Mouse (Mus musculus): ENCODE data around the gene Stim2. TPM values are rescaled to one million over a fixed set of nuclear protein-coding genes. Genes with fewer than 3 reads are reported as not detected.

The Stim2 gene
- polyA plus RNA-seq, 1 experiment from 2014 or later = 36.4 TPM

DNA sequence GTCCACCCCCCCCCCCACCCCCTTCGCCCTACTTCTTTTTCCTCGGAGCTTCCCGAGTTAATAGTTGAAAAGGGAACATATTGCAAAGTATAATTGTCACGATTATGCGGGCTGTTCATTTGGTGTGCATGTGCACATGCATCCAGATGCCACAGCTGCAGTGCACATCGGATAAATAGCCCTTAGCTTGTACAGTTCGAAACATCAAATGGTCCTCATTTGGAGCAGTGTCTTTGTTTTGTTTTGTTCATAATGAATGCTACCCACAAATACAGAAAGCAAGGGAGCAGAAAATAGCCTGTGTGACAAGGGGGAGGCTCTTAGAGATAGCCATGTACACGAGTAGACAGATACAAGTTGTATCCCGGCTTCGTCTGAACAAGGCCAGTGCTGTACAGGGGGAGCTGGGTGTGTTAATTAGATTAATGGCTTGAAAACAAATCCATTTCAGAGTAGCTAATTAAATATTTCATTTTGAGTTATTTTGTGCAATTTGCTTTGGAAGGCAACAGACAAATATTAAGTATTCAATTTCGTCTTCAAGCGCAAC, 157.0 kb downstream of the Stim2 start:
- H3K9ac ChIP-seq = peak overlapping the region; percentile 32
- peak; percentile 57 for DNase-seq (ENCODE audit: low spot score)

DNA sequence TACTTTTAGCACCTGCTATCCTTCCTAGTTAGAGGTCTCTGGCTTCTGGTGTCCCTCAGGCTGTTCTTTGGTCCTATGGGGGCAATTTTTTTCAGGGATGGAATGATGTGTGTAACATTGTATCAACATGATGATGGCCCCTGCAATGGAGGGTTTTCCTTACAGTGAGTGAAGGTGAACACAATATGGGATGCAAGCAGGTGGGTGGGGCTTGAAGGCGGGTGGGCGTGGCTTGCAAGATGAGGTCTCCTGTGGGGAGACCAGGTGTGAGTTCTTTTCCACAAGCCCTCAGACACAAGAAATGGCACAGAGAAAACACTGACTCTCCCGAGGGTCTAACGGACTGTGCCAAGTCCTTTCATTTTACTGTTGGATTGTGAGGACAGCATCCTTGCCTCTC, 157.6 kb downstream of the Stim2 start:
- Histone ChIP-seq H3K4me3 (replicated peaks; ENCODE audit: low read length) (no peak overlapping the region), H3K4me1 (replicated peaks; ENCODE audit: control insufficient read depth, insufficient read depth, low read length) (peaks cover 34% of the 10 kb centered on the region), H3K36me3 (replicated peaks; ENCODE audit: control insufficient read depth, insufficient read depth) (no peaks in the 10 kb centered on the region), H3K9me3 (ENCODE audit: control insufficient read depth, low read length) (no peaks in the 10 kb centered on the region), H3K9ac (no peak overlapping the region), H3K27me3 (ENCODE audit: control insufficient read depth, insufficient read depth, low read length) (no peaks in the 10 kb centered on the region), H3K4me2 (replicated peaks) (peak overlapping the region; percentile 48; the same call in 1 of the 2 replicates), H3K27ac (peak overlapping the region; percentile 62)
- ATAC-seq (ENCODE audit: low FRiP score) (no peak), DNase-seq (ENCODE audit: low spot score) (no peak)
- WGBS = 77% methylated on average over 4 of the region's 4 CpGs

More for the DNA sequence above, 157.0 kb downstream of the Stim2 start:
- Histone ChIP-seq H3K9me3 (ENCODE audit: control insufficient read depth, low read length) (no peaks in the 10 kb centered on the region), H3K4me2 (replicated peaks) (peak overlapping the region; percentile 48), H3K4me1 (replicated peaks; ENCODE audit: control insufficient read depth, insufficient read depth, low read length) (peaks cover 34% of the 10 kb centered on the region), H3K27me3 (ENCODE audit: control insufficient read depth, insufficient read depth, low read length) (no peaks in the 10 kb centered on the region), H3K36me3 (replicated peaks; ENCODE audit: control insufficient read depth, insufficient read depth) (no peaks in the 10 kb centered on the region), H3K4me3 (replicated peaks; ENCODE audit: low read length) (peak overlapping the region; percentile 24), H3K27ac (peak overlapping the region; percentile 62)
- ATAC-seq (ENCODE audit: low FRiP score) = peak; percentile 67
- 33% methylated on average over 12 of the region's 12 CpGs for WGBS

DNA sequence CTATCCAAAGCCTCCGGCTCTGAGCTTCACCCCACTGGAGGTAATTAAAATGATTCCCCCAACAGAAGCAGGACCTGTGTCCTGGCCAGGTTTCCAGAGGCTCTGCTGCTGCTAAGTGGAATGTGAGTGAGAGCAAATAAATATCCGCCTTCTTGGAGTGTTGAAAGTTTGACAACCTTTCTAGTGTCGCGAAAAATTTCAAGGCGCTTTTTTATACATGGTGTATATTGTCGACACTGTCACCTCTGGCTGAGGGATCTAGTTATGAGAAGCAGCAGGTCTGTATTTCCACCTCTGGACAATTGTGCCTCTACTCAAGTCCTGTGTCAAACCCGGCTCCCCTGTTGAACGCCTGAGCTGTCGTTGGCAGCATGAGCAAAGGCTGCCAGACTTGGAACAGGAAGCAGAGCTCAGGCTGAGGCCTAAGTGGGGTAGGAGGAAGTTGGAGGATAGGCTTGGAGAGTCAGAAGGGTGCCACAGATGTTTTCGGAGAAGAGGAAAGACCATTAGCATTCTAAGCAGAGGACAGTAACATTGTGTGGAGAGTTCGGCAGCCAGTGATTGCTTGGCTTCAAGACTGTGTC, 158.7 kb downstream of the Stim2 start:
- Histone ChIP-seq H3K27ac (no peak overlapping the region), H3K4me1 (replicated peaks; ENCODE audit: control insufficient read depth, insufficient read depth, low read length) (peaks cover 34% of the 10 kb centered on the region), H3K4me2 (replicated peaks) (no peak overlapping the region), H3K9ac (no peak overlapping the region), H3K27me3 (ENCODE audit: control insufficient read depth, insufficient read depth, low read length) (no peaks in the 10 kb centered on the region), H3K9me3 (ENCODE audit: control insufficient read depth, low read length) (no peaks in the 10 kb centered on the region), H3K4me3 (replicated peaks; ENCODE audit: low read length) (no peak overlapping the region), H3K36me3 (replicated peaks; ENCODE audit: control insufficient read depth, insufficient read depth) (no peaks in the 10 kb centered on the region)
- ATAC-seq (ENCODE audit: low FRiP score) (no peak), DNase-seq (ENCODE audit: low spot score) (no peak)
- WGBS = 77% methylated on average over 11 of the region's 11 CpGs

- ATAC-seq (ENCODE audit: low FRiP score) = no peak
- no peak for DNase-seq (ENCODE audit: low spot score)
- H3K27me3 ChIP-seq (ENCODE audit: control insufficient read depth, insufficient read depth, low read length) = no peaks in the 10 kb centered on the region
- peaks cover 34% of the 10 kb centered on the region for H3K4me1 ChIP-seq (replicated peaks; ENCODE audit: control insufficient read depth, insufficient read depth, low read length)
- no peak overlapping the region for H3K4me3 ChIP-seq (replicated peaks; ENCODE audit: low read length)
- no peaks in the 10 kb centered on the region for H3K36me3 ChIP-seq (replicated peaks; ENCODE audit: control insufficient read depth, insufficient read depth)
- H3K27ac ChIP-seq = no peak overlapping the region
- no peak overlapping the region for H3K4me2 ChIP-seq (replicated peaks)
- 26% methylated on average over 9 of the region's 9 CpGs for WGBS
- H3K9me3 ChIP-seq (ENCODE audit: control insufficient read depth, low read length) = no peaks in the 10 kb centered on the region
- no peak overlapping the region for H3K9ac ChIP-seq
Observed at GRCm38 (mm10) chr5:54158230-54158629, 159.9 kb downstream of the Stim2 start.

DNA sequence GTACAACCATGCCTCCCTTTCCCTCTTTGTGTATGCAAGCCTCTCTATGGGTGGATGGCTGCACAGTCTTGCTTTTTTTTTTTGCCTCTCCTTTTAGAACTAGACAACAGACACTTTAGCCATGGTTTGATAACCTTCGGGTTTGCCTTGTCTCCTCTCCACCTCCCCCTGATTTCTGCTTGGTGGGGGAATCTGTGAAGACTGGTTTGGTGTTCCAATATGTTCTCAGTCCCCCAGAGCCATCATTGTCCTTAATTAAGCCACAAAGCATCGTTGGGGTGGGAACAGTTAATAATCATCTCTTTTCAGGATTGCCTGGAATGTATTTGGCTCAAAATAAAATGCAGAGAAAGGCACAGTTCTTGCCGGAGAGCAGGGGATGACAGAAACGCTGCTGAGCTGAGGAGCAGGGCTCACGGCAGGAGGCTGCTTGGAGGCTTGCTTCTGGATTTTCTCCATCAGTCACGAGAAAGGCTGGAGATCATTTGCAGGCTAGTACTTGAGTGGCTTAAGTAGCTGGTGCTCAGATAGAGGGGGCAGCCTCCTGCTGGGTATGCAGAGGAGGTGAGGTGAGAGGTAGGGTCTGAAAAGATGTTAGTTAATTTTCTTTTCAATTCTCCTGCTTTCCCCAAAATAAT, 161.0 kb downstream of the Stim2 start:
- DNase-seq (ENCODE audit: low spot score) (peak; percentile 41), ATAC-seq (ENCODE audit: low FRiP score) (peak; percentile 18; the same call in 1 of the 2 replicates)
- 3% methylated on average over 6 of the region's 6 CpGs for WGBS

GRCm38 (mm10) chr5:54160561-54160960, 162.3 kb downstream of the Stim2 start:
- Histone ChIP-seq H3K36me3 (replicated peaks; ENCODE audit: control insufficient read depth, insufficient read depth) (no peaks in the 10 kb centered on the region), H3K4me1 (replicated peaks; ENCODE audit: control insufficient read depth, insufficient read depth, low read length) (peaks cover 25% of the 10 kb centered on the region), H3K27me3 (ENCODE audit: control insufficient read depth, insufficient read depth, low read length) (no peaks in the 10 kb centered on the region), H3K4me3 (replicated peaks; ENCODE audit: low read length) (no peak overlapping the region), H3K4me2 (replicated peaks) (no peak overlapping the region), H3K9ac (no peak overlapping the region), H3K9me3 (ENCODE audit: control insufficient read depth, low read length) (no peaks in the 10 kb centered on the region), H3K27ac (no peak overlapping the region)
- ATAC-seq (ENCODE audit: low FRiP score) (no peak), DNase-seq (ENCODE audit: low spot score) (no peak)
- 78% methylated on average over 4 of the region's 4 CpGs for WGBS

More for the DNA sequence above, 161.0 kb downstream of the Stim2 start:
- Histone ChIP-seq H3K36me3 (replicated peaks; ENCODE audit: control insufficient read depth, insufficient read depth) (no peaks in the 10 kb centered on the region), H3K27ac (peak overlapping the region; percentile 66), H3K9ac (peak overlapping the region; percentile 7; the same call in 1 of the 2 replicates), H3K4me3 (replicated peaks; ENCODE audit: low read length) (no peak overlapping the region), H3K4me1 (replicated peaks; ENCODE audit: control insufficient read depth, insufficient read depth, low read length) (peaks cover 34% of the 10 kb centered on the region), H3K4me2 (replicated peaks) (no peak overlapping the region; the same call in 1 of the 2 replicates), H3K9me3 (ENCODE audit: control insufficient read depth, low read length) (no peaks in the 10 kb centered on the region), H3K27me3 (ENCODE audit: control insufficient read depth, insufficient read depth, low read length) (no peaks in the 10 kb centered on the region)

GRCm38 (mm10) chr5:54163890-54164289, 165.6 kb downstream of the Stim2 start:
- Histone ChIP-seq H3K9ac (no peak overlapping the region), H3K4me3 (replicated peaks; ENCODE audit: low read length) (no peak overlapping the region), H3K27ac (no peak overlapping the region), H3K9me3 (ENCODE audit: control insufficient read depth, low read length) (no peaks in the 10 kb centered on the region), H3K36me3 (replicated peaks; ENCODE audit: control insufficient read depth, insufficient read depth) (no peaks in the 10 kb centered on the region), H3K27me3 (ENCODE audit: control insufficient read depth, insufficient read depth, low read length) (no peaks in the 10 kb centered on the region), H3K4me1 (replicated peaks; ENCODE audit: control insufficient read depth, insufficient read depth, low read length) (peaks cover 14% of the 10 kb centered on the region; the same call in 1 of the 2 replicates), H3K4me2 (replicated peaks) (no peak overlapping the region)
- 66% methylated on average over 4 of the region's 4 CpGs for WGBS
- ATAC-seq (ENCODE audit: low FRiP score) (peak; percentile 40; the same call in 1 of the 2 replicates), DNase-seq (ENCODE audit: low spot score) (no peak)

Other genes starting within 250 kb of the Stim2 start
- gene Tbc1d19, start 188.9 kb upstream of the Stim2 start, polyA plus RNA-seq (2014; fragmentation: Nextera tagmentation; extraction: Ambion mirVana) = 70.1 and 77.0 TPM in 2 replicates

Measured in hindbrain, embryonic 14.5 days (tissue).